Mouse (Mus musculus) kidney, adult 10 weeks (tissue): ENCODE measurements around the gene 1110032F04Rik. TPM values are rescaled to one million over a fixed set of nuclear protein-coding genes. Genes with fewer than 3 reads are reported as not detected.

Source experiments
- polyA plus RNA-seq: library from polyadenylated mRNA; stranded (reverse); fragments of 350-450 nt; fragmentation: Illumina TruSeq; extraction: RNeasy Lipid Tissue Mini Kit (QIAGEN cat#74804); gene quantifications from one replicate; pipeline ENCODE4 v1.2.3, GENCODE M21; 2014; ENCODE audit warnings: low read depth, low replicate concordance

The 1110032F04Rik gene
- 5.5 TPM for polyA plus RNA-seq

GRCm38 (mm10) chr3:68869211-68869690, at the start of gene 1110032F04Rik:
Gene 1110032F04Rik (plus strand): TSS chr3:68869586.

Other genes with a start within 250 kb of the 1110032F04Rik start
- not detected for gene Il12a, start 178.9 kb upstream of the 1110032F04Rik start, polyA plus RNA-seq
- gene Ift80, start 135.0 kb downstream of the 1110032F04Rik start, polyA plus RNA-seq: 26.5 TPM
- gene Smc4, start 135.2 kb downstream of the 1110032F04Rik start, polyA plus RNA-seq: 47.3 TPM
- 3.6 TPM for gene Trim59, start 175.2 kb downstream of the 1110032F04Rik start, polyA plus RNA-seq